Mouse (Mus musculus) heart, embryonic 10.5 days (tissue): ENCODE results near the gene Gkn3. TPM values are rescaled to one million over a fixed set of nuclear protein-coding genes. Genes with fewer than 3 reads are reported as not detected.
A peak's percentile ranks its signal among the peaks of the same experiment; 100 is the strongest.

Experiments used
- DNase-seq: peaks from one replicate; pipeline ENCODE4 v3.0.0-alpha.2; 2017; ENCODE audit warnings: low spot score
- H3K27ac ChIP-seq: fragments of 300-500 bp; sonication (generic); 2 replicates; pipeline ENCODE4 v1.5.1; 2016; ENCODE audit warnings: mild to moderate bottlenecking
- H3K27me3 ChIP-seq: fragments of 300-500 bp; sonication (generic); 2 replicates; pipeline ENCODE4 v1.6.1; 2016; ENCODE audit warnings: mild to moderate bottlenecking; ENCODE audit not compliant: poor library complexity, insufficient read depth, severe bottlenecking
- H3K36me3 ChIP-seq: fragments of 300-500 bp; sonication (generic); 2 replicates; pipeline ENCODE4 v1.6.1; 2016; ENCODE audit warnings: mild to moderate bottlenecking, moderate library complexity
- H3K4me1 ChIP-seq: fragments of 300-500 bp; sonication (generic); 2 replicates; pipeline ENCODE4 v1.6.1; 2016; ENCODE audit warnings: mild to moderate bottlenecking
- H3K4me3 ChIP-seq: fragments of 300-500 bp; sonication (generic); 2 replicates; pipeline ENCODE4 v1.5.1; 2016; ENCODE audit warnings: mild to moderate bottlenecking, moderate library complexity
- H3K9me3 ChIP-seq: fragments of 300-500 bp; sonication (generic); 2 replicates; pipeline ENCODE4 v1.6.1; 2016; ENCODE audit warnings: mild to moderate bottlenecking, moderate library complexity
- WGBS: fragments of 180-500 bp; shearing (Covaris S2); methylation state at CpG from one replicate; pipeline ENCODE4 v1.1.7; 2016; 5-methylcytosine and 5-hydroxymethylcytosine counted together
- polyA plus RNA-seq: library from polyadenylated mRNA; unstranded; fragments of >200 nt; fragmentation: Nextera tagmentation; extraction: Ambion mirVana; gene quantifications from 2 replicates; pipeline ENCODE4 v1.2.1, GENCODE M21; 2016

Gkn3 gene
- polyA plus RNA-seq, 1 experiment from 2014 or later, result 0.58 TPM

DNA sequence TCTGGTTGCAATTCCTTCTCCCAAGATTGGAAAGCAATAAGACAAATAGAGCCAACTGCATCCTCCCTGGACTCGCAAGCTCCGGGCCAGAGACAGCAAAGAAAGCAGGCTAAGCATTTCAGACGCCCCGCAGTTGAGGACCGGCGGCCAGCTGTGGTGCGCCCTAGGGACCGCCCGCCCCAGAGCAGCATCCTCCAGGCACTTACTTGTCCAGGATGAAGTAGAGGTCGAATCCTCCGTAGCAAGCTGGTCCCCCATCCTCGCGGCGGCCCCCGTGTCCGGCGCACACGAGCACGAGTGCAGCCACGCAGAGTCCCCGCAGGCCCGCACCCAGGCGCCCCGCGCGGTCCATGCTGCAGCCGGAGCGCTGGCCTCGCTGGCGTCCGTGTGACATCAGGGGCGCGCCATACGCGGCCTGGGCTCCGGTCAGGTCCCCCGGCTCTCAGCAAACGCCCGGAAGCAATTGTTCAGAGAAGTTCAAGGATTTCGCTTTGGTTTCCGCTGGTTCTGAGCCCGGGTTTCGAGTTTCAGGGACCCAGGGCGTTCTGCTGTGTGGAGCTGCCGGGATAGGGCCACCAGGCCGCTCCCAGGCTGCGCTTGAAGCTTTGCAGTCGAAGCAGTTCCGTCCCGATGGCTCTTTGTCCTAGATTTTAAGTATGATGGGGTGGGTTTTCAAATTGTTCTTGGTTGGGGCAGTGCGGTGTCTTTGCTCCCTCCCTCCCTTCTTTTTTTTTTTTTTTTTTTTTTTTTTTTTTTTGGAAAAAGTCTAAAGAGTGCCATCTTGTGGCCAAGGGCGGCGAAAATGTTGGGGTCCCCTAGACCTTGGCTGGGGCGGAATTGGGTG is 53.4 kb downstream of the Gkn3 start, which contains the start of gene Antxr1:
Gene Antxr1 (minus strand): TSS at position 731 of the 844 bp plus-strand sequence.
- H3K36me3 ChIP-seq, result no peaks in the 10 kb centered on the region
- no peaks in the 10 kb centered on the region for H3K9me3 ChIP-seq
- H3K27ac ChIP-seq, result peak within 1 kb of the TSS; percentile 89
- peaks cover 22% of the 10 kb centered on the region; the same call in 1 of the 2 replicates for H3K27me3 ChIP-seq
- peak; percentile 83 for DNase-seq
- peaks cover 21% of the 10 kb centered on the region; the same call in 1 of the 2 replicates for H3K4me1 ChIP-seq
- H3K4me3 ChIP-seq, result peak within 1 kb of the TSS; percentile 81
- under 1% methylated on average over 54 of the region's 54 CpGs for WGBS

DNA sequence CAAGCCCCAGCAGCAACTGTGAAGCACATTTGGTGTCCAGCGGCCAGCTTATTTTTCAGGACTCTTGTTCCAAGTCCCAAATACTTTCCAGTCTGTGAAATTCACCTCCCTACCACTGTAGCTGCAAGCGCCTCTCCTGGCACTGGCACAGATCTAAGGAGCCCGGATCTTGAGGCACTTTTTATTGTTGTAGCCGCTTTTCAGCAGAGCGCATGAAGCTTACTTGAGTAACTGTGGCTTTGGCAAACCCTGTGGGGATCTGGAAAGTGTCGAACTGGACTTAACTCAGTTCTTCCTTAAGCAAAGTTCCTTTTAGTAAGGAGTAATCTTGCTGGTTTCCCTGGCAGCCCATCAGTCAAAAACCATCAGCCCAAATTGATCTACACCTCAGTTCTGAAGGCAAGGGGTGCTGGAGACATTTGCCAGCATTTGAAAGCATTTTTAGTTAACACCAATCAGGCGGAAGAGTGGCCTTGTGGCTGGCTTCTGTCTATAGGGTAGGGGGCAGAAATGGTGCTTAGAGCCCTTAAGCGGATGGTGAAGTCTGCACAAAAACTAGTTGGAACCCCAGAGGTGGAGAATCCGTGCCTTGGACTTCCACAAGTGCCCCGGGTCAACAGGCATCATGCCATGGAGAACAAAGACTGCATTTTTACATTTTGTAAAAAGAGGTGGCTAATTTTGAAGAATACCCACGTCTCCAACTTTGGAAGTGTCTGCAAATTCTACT is 54.2 kb downstream of the Gkn3 start:
- no peaks in the 10 kb centered on the region for H3K9me3 ChIP-seq
- peaks cover 22% of the 10 kb centered on the region; the same call in 1 of the 2 replicates for H3K27me3 ChIP-seq
- peaks cover 24% of the 10 kb centered on the region for H3K4me1 ChIP-seq
- no peaks in the 10 kb centered on the region for H3K36me3 ChIP-seq
- H3K27ac ChIP-seq, result peak overlapping the region; percentile 89
- DNase-seq, result no peak
- peak overlapping the region; percentile 81 for H3K4me3 ChIP-seq
- 18% methylated on average over 11 of the region's 11 CpGs for WGBS

Other genes with a start within 250 kb of the Gkn3 start
- gene Antxr1, start 53.1 kb downstream of the Gkn3 start, polyA plus RNA-seq, result 1.8 and 3.8 TPM in 2 replicates
- gene Gkn1, start 38.0 kb downstream of the Gkn3 start, polyA plus RNA-seq, result not detected in 2 replicates
- not detected in 2 replicates for gene Gkn2, start 15.6 kb downstream of the Gkn3 start, polyA plus RNA-seq
- gene Bmp10, start 40.1 kb upstream of the Gkn3 start, polyA plus RNA-seq, result 4.5 and 6.2 TPM in 2 replicates
- 2.3 and 3.9 TPM in 2 replicates for gene Arhgap25, start 144.3 kb upstream of the Gkn3 start, polyA plus RNA-seq
- gene Prokr1, start 201.8 kb upstream of the Gkn3 start, polyA plus RNA-seq, result 3.0 and 3.9 TPM in 2 replicates